Mouse (Mus musculus) cerebellum, adult (tissue): ENCODE data around the gene Olfr175-ps1.

Experiments
- ATAC-seq: cut with Nextera tagmentation; 2 replicates; pipeline ENCODE4 v1.9.2; 2017; ENCODE audit warnings: mild to moderate bottlenecking, moderate library complexity, mixed read lengths; ENCODE audit not compliant: insufficient number of reproducible peaks, low FRiP score, low TSS enrichment

Gene Olfr175-ps1

DNA sequence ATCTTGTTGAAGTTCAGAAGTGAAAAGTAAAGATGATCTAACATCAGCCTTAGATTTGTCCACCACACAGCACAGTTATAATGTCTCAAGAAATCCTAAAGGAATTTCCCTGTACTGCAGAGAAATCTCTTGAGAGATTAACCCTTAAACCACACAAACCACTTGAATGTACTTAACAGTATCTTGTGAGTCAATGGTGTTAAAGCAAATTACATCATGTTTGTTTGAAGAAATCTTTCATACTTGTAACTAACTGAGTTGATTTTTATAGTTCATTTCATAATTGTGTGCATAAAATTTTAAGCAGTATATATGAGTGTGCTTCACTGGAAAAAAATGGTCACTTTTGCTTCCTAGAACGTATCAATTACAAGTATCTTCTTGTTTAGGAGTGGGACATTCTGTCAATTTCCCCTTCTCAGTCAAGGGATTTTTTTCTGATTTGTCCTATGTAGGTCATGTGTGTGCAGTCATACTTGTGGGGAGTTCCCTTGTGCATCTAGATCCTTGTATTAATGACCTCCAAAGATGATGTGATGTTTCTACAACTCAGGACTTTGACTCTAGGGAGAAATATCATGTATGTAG is at the start of gene Olfr175-ps1:
TSS of gene Olfr175-ps1 (minus strand) at position 51 of the 588 bp plus-strand sequence.
- no peak for ATAC-seq

DNA sequence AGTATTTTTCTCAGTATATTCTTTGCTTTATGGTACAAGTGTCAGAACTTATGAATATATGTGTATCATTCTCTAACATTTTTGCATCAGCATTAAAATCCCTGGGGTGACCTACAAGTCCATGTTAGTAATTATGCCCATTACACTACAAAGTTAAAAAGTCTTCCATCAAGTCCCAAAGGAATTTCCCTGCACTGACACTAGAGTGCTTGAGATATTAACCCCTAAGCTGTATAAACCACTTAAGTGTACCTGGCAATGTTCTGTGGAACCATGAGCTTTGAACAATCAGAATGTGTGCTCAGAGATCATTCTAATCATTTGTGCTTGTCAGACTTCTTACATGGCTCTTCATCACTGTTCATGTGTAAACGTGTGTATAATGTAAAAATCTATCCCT is 48.1 kb upstream of the Olfr175-ps1 start, which contains the start of gene Olfr177:
TSS of gene Olfr177 (minus strand) at position 101 of the 400 bp plus-strand sequence.
- ATAC-seq = no peak

DNA sequence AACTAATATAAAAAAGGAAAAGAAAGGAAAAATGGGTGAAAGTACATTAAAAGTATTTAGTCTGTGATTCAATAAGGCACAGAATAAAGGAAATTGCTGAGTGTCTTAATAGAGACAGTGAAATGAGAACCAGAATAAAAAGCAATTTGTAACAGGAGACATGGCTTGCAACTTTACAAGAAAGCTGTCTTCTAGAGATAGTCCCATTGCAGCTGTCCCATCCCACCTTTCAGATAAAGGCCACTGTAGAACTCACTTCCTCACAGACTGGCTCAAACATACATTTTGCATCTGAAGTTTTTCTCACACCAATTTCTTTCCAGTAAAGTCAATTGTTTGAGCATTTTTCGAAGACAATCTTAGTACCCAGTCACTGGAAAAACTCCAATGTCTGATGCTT is 34.9 kb upstream of the Olfr175-ps1 start:
- no peak for ATAC-seq

DNA sequence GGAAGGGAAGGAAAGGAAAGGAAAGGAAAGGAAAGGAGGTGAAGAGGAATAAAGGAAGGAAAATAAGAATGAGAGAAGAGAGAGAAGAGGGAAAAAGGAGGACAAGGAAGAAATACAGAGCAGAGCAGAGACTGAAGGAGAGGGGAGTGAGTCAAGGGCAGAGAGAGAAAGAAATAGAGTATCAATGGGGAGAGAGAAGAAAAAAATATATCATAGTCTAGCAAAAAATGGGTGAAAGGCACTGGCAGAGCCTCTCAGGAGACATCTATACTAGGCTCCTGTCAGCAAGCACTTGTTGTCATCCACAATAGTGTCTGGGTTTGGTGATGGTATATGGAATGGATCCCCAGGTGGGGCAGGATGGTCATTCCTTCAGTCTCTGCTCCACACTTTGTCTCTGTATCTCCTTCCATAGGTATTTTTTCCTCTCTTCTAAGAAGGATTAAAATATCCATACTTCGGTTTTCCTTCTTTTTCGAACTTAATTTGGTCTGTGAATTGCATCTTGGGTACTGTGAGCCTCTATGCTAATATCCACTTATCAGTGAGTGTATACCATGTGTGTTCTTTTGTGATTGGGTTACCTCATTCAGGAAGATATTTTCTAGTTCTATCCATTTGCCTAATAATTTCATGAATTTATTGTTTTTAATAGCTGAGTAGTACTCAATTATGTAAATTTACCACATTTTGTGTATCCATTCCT is 33.6 kb upstream of the Olfr175-ps1 start:
- ATAC-seq = no peak

DNA sequence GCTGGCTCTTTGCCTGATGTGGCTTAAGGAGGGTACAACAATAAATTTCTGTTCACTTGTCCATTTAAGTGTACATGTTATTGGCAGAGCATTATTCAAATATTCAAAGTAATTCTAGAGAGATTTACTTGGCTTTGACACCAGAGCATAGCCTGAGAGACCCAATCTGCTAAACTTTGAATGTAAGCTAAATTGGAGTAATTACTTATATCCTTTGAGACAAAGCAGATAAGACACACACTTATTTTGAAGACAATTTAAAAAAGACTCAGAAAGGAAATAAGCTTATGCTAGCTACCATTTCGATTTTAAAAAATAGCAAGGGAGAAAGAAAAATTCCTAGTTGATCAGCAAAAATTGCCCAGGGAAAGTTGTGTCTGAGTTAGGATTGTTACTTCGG is 26.4 kb downstream of the Olfr175-ps1 start, which contains the start of gene Olfr173:
TSS of gene Olfr173 (minus strand) at position 101 of the 400 bp plus-strand sequence.
- ATAC-seq = no peak
